Mouse (Mus musculus): ENCODE measurements around the gene Adar. TPM values are rescaled to one million over a fixed set of nuclear protein-coding genes. Genes with fewer than 3 reads are reported as not detected.
"Not testable (repeated sequence)": the region's sequence is repeated elsewhere in the genome, so short reads cannot be mapped to it uniquely, and the experiment has no call there.

Adar gene
- total RNA-seq, 2 experiments from 2014 or later: 117 to 124 TPM

DNA sequence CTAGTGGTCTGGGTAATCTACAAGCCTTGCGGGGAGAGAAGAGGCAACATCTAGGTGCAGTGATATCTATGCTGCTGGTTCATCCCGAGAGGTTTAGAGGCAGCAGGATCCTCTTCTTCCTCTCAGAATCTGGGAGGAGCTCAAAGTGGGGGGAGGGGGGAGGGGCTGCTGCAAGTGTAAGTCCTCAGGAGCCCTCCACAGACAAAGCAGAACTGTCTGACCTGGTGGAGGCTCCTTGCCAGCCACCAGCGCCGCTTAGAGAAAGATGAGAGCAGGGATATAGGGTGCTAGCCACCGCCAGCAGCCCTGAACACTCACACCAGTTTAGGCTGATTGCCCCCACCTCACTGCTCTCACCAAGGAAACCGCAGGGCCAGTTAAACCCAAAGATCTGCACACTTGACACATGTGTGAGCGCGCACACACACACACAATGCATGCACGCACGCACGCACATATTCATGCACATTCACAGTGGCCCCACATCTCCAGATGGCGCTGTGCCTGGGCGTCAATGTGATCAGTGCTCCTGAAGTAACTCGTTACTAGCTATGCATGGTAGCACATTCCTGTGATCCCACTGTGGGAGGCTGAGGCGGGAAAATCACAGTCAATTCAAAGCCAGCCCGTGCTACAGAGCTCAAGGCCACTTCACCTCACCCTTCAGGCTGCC is 74.0 kb downstream of the Adar start:
- DNase-seq (ENCODE audit: low spot score in 2 of 2): no peak

- DNase-seq (ENCODE audit: low spot score in 2 of 2): no peak
Measured at GRCm38 (mm10) chr3:89794616-89795015, 79.8 kb downstream of the Adar start.

GRCm38 (mm10) chr3:89795746-89796145 is 80.9 kb downstream of the Adar start:
- no peak for DNase-seq (ENCODE audit: low spot score in 2 of 2)

DNA sequence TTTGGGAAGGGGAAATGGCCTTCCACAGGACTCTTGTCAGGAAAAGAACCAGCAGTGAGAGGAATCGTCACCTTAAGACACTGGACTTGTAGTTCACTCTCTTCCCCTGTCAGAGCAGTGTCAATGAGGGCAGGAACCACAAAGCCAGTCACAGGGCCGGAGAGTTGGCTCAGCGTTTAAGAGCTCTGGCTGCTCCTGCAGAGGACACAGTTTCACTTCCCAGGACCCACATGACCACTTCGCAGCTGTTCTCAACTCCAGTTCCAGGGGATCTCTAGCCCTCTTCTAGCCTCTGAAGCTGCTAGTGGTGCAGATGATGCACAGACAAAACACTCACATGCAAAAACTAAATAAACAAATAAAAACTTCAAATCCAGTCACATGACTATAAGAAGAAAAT is 81.5 kb downstream of the Adar start:
- DNase-seq (ENCODE audit: low spot score in 2 of 2): no peak

GRCm38 (mm10) chr3:89798518-89798917 is 83.7 kb downstream of the Adar start:
- no peak for DNase-seq (ENCODE audit: low spot score in 2 of 2)

DNA sequence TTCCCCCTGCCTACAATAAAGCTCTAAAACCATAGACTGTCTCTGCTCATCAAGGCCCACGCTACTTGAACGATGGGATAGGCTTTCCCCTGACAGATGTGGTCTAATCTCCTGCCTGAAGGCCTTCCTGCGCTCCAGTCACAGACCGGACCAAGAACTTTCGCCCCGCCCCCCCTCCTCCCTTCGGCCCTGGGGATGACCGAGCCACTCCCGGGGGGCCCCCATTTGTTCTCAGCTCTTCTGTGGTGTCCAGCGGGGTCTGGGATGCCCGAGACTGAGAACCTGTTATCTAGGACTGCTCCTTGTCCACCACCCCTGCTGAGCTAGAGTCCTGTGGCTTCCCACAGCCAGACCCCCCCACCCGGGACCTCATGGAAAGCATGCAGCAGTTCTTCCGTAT is 84.7 kb downstream of the Adar start:
- DNase-seq (ENCODE audit: low spot score in 2 of 2): no peak

DNA sequence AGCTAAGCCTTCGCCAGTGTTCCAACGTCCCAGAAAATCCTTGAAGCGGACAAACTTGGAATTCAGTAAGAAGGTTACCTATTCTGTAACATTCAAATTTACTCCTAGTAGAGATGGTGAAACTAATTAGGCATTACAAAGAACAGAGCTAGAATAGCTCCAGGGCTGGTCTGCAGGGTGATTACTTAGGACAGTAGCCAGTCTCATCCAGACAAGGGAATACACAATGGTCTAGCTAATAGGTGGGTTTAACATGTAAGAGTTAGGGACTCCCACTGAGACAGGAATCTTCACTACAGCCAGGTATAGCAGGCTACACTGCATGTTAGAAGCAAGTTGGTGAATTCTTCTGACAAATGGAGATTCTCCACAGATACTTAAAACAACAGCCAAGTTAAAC is 85.3 kb downstream of the Adar start:
- not testable (repeated sequence) for DNase-seq (ENCODE audit: low spot score in 2 of 2)

DNA sequence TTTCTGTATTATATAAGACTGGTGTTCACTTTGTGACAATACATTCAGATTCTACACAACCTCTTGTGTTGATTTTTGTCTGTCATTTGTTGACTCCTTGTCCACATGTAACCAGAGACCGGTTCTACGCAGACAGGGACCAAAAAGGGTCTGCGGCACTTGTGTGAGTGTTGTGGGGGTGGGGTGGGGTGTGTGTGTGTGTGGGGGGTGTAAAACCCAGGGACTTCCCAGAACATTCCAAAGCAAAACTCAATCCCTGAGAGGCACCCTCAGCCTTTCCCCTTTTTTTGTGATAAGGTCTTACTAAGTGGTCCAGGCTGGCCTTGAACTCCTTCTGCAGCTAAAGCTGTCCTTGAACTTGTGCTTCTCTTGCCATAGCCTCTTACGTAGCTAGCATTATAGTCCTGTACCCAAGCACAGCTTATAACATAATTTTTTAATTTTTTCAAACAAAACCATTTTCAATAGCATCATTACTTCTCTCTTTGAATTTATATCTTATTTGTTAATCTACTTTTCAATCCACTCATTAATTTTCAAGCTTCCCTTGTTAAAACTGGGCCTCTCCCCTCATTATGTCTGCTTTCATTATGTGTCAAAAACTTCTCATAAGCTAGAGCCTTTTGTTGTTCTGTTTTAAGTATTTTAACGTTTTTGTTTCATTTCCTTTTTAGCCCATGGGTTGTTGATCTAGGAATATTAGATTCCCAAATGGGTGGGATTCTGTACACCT is 86.1 kb downstream of the Adar start:
- no peak for DNase-seq (ENCODE audit: low spot score in 2 of 2)

- no peak for DNase-seq (ENCODE audit: low spot score in 2 of 2)
Measured at GRCm38 (mm10) chr3:89801507-89801847, 86.7 kb downstream of the Adar start.

DNA sequence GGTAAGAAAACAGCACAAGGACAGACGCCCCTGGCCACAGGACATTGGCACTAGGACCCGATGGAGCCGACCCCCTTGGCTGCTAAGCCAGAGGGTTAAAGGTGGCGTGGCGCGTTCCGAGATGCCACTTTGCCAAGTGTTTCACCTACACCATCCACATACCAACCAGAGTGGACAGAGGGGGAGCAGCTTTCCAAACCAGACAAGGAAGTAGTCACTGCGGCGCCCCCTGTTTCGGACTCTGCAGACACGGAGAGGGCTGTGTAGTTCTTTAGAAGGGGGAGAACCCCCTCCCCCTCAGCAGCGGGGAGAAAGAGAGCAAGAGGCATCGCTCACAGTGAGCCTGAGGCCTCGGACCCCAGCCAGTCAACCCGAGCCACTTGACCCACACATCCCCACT is 88.1 kb downstream of the Adar start:
- no peak for DNase-seq (ENCODE audit: low spot score in 2 of 2)

Other genes starting within 250 kb of the Adar start
- gene Kcnn3, start 194.9 kb upstream of the Adar start, total RNA-seq (2021): 10 to 100 TPM; 24.6 to 26.6 TPM
- 10 to 100 TPM; 31.3 to 31.5 TPM for gene Chrnb2, start 49.6 kb downstream of the Adar start, total RNA-seq (2021)
- 10 to 100 TPM; 94.7 to 96.2 TPM for gene Ube2q1, start 58.6 kb downstream of the Adar start, total RNA-seq (2021)
- gene She, start 116.3 kb downstream of the Adar start, total RNA-seq (2021): 1 to 10 TPM; 2.6 to 2.9 TPM
- 1 to 10 TPM; 6.5 to 7.2 TPM for gene Il6ra, start 198.2 kb downstream of the Adar start, total RNA-seq (2021)
- 10 to 100 TPM; 88.0 to 91.6 TPM for gene Atp8b2, start 248.5 kb downstream of the Adar start, total RNA-seq (2021)

Data from layer of hippocampus, adult 18-20 months (tissue).